Mouse (Mus musculus): ENCODE measurements around the gene Pebp1. TPM values are rescaled to one million over a fixed set of nuclear protein-coding genes. Genes with fewer than 3 reads are reported as not detected.

The Pebp1 gene
- total and polyA plus RNA-seq, 3 experiments: 412 to 552 (median 465) TPM

- no peak for DNase-seq
- Histone ChIP-seq H3K36me3 (ENCODE audit: control insufficient read depth, insufficient read depth, low read length) (no peaks in the 10 kb centered on the region), H3K79me2 (replicated peaks; ENCODE audit: control insufficient read depth, insufficient read depth, low read length) (no peaks in the 10 kb centered on the region), H3K9ac (ENCODE audit: low read depth, low read length) (no peak overlapping the region), H3K27me3 (ENCODE audit: control insufficient read depth, insufficient read depth, low read length) (no peaks in the 10 kb centered on the region), H3K4me3 (no peak overlapping the region), H3K4me1 (ENCODE audit: control insufficient read depth, insufficient read depth, low read length) (peaks cover 4% of the 10 kb centered on the region; the same call in 1 of the 2 replicates), H3K27ac (no peak overlapping the region)
- 69% methylated on average over 9 of the region's 9 CpGs for WGBS
- TF ChIP-seq POLR2A (IDR thresholded peaks at IDR 0.05; ENCODE audit: insufficient read depth, low read depth, low read length) (no peak), CTCF (IDR thresholded peaks at IDR 0.05) (no peak), EP300 (IDR thresholded peaks at IDR 0.05; ENCODE audit: insufficient read depth, low read depth, low read length) (no peak)
- intact Hi-C loops (cut with DNase I): no loop called here
Observed at GRCm38 (mm10) chr5:117284029-117284428, 3.4 kb downstream of the Pebp1 start.

DNA sequence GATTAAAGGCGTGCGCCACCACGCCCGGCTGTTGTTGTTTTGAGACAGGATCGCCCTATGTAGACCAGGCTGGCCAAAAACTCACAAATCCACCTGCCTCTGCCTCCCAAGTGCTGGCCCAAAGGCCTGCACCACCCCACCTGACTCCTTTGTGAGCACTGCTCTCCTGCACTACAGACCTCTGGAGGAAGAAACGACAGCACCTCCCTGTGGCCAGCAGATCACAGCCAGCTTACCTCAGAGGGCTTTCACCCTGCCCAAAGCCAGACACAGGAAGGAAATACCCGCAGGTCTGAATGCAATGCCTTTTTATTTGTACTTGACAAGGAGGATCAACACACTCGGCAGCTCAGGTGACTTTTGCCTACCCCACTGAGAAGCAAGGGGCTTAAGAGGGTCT, 5.1 kb downstream of the Pebp1 start:
- Histone ChIP-seq H3K27me3 (ENCODE audit: control insufficient read depth, insufficient read depth, low read length) (no peaks in the 10 kb centered on the region), H3K79me2 (replicated peaks; ENCODE audit: control insufficient read depth, insufficient read depth, low read length) (no peaks in the 10 kb centered on the region), H3K9ac (ENCODE audit: low read depth, low read length) (no peak overlapping the region), H3K4me1 (ENCODE audit: control insufficient read depth, insufficient read depth, low read length) (0 out of 2 replicates have a peak, but pooled peaks cover 2% of the 10 kb centered on the region), H3K4me3 (no peak overlapping the region), H3K36me3 (ENCODE audit: control insufficient read depth, insufficient read depth, low read length) (no peaks in the 10 kb centered on the region), H3K27ac (no peak overlapping the region)
- no peak for DNase-seq
- TF ChIP-seq EP300 (IDR thresholded peaks at IDR 0.05; ENCODE audit: insufficient read depth, low read depth, low read length): no peak
- no peak for TF ChIP-seq POLR2A (IDR thresholded peaks at IDR 0.05; ENCODE audit: insufficient read depth, low read depth, low read length)
- TF ChIP-seq CTCF (IDR thresholded peaks at IDR 0.05): no peak
- 83% methylated on average over 8 of the region's 8 CpGs for WGBS
- intact Hi-C loops (cut with DNase I): no loop called here

- WGBS: 84% methylated on average over 10 of the region's 10 CpGs
- Histone ChIP-seq H3K27ac (no peak overlapping the region), H3K79me2 (replicated peaks; ENCODE audit: control insufficient read depth, insufficient read depth, low read length) (no peaks in the 10 kb centered on the region), H3K4me3 (no peak overlapping the region), H3K9ac (ENCODE audit: low read depth, low read length) (no peak overlapping the region), H3K27me3 (ENCODE audit: control insufficient read depth, insufficient read depth, low read length) (no peaks in the 10 kb centered on the region), H3K4me1 (ENCODE audit: control insufficient read depth, insufficient read depth, low read length) (0 out of 2 replicates have a peak, but pooled peaks cover under 1% of the 10 kb centered on the region), H3K36me3 (ENCODE audit: control insufficient read depth, insufficient read depth, low read length) (no peaks in the 10 kb centered on the region)
- peak; percentile 35 for TF ChIP-seq CTCF (IDR thresholded peaks at IDR 0.05)
- no peak for TF ChIP-seq EP300 (IDR thresholded peaks at IDR 0.05; ENCODE audit: insufficient read depth, low read depth, low read length)
- TF ChIP-seq POLR2A (IDR thresholded peaks at IDR 0.05; ENCODE audit: insufficient read depth, low read depth, low read length): no peak
- DNase-seq: no peak
- intact Hi-C loops (cut with DNase I): no loop called here
Observed at GRCm38 (mm10) chr5:117281536-117281935, 5.9 kb downstream of the Pebp1 start.

DNA sequence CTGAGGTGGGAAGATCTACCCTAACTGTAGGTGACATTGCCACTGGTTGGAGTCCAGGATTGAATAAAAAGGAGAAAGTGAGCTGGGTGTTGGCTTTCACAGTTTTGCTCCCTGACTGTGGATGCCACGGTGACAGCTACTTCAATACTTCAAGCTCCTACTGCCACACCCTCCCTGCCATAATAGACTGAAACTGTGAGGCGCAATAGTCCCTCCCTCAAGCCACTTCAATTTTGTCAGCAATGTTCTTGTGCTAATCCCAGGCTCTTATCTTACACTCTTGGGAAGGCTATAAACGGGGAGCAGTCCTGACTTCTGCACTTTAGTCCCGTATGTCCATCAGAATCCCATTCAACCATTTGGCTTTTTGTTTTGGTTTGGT, 7.8 kb downstream of the Pebp1 start:
- Histone ChIP-seq H3K27ac (no peak overlapping the region), H3K4me1 (ENCODE audit: control insufficient read depth, insufficient read depth, low read length) (no peaks in the 10 kb centered on the region), H3K79me2 (replicated peaks; ENCODE audit: control insufficient read depth, insufficient read depth, low read length) (no peaks in the 10 kb centered on the region), H3K4me3 (no peak overlapping the region), H3K9ac (ENCODE audit: low read depth, low read length) (no peak overlapping the region), H3K27me3 (ENCODE audit: control insufficient read depth, insufficient read depth, low read length) (no peaks in the 10 kb centered on the region), H3K36me3 (ENCODE audit: control insufficient read depth, insufficient read depth, low read length) (no peaks in the 10 kb centered on the region)
- intact Hi-C loops (cut with DNase I): no loop called here
- WGBS: 51% methylated on average over 4 of the region's 4 CpGs
- no peak for DNase-seq
- TF ChIP-seq POLR2A (IDR thresholded peaks at IDR 0.05; ENCODE audit: insufficient read depth, low read depth, low read length) (no peak), EP300 (IDR thresholded peaks at IDR 0.05; ENCODE audit: insufficient read depth, low read depth, low read length) (no peak), CTCF (IDR thresholded peaks at IDR 0.05) (no peak)

GRCm38 (mm10) chr5:117278809-117279668, 8.4 kb downstream of the Pebp1 start:
- TF ChIP-seq CTCF (IDR thresholded peaks at IDR 0.05) (no peak), EP300 (IDR thresholded peaks at IDR 0.05; ENCODE audit: insufficient read depth, low read depth, low read length) (no peak), POLR2A (IDR thresholded peaks at IDR 0.05; ENCODE audit: insufficient read depth, low read depth, low read length) (no peak)
- Histone ChIP-seq H3K4me3 (no peak overlapping the region), H3K4me1 (ENCODE audit: control insufficient read depth, insufficient read depth, low read length) (no peaks in the 10 kb centered on the region), H3K9ac (ENCODE audit: low read depth, low read length) (no peak overlapping the region), H3K79me2 (replicated peaks; ENCODE audit: control insufficient read depth, insufficient read depth, low read length) (no peaks in the 10 kb centered on the region), H3K27me3 (ENCODE audit: control insufficient read depth, insufficient read depth, low read length) (no peaks in the 10 kb centered on the region), H3K27ac (no peak overlapping the region), H3K36me3 (ENCODE audit: control insufficient read depth, insufficient read depth, low read length) (no peaks in the 10 kb centered on the region)
- WGBS: 76% methylated on average over 15 of the region's 15 CpGs
- DNase-seq: peak in 1 of 2 experiments; percentile 36
- intact Hi-C loops (cut with DNase I): no loop called here

DNA sequence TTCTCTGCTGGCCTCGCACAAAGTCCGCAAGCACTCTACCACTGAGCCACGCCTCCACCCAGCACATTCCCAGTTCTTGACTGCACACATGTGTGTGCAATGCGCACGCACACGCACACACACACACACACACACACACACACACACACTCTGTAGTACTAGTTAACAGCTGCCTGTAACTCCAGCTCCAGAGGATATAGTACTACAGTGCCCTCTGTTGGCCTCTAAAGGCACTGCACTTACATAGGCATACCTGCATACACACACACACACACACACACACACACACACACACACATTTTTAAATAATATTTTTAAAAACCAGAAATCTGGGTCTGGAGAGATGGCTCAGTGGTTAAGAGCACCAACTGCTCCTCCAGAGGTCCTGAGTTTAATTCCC, 9.6 kb downstream of the Pebp1 start:
- intact Hi-C loops (cut with DNase I): no loop called here
- TF ChIP-seq CTCF (IDR thresholded peaks at IDR 0.05) (0 out of 2 replicates have a peak, but pooled peaks have one; percentile 4), POLR2A (IDR thresholded peaks at IDR 0.05; ENCODE audit: insufficient read depth, low read depth, low read length) (no peak), EP300 (IDR thresholded peaks at IDR 0.05; ENCODE audit: insufficient read depth, low read depth, low read length) (no peak)
- no peaks in the 10 kb centered on the region for H3K27me3 ChIP-seq (ENCODE audit: control insufficient read depth, insufficient read depth, low read length)
- 96% methylated on average over 6 of the region's 6 CpGs for WGBS
- H3K79me2 ChIP-seq (replicated peaks; ENCODE audit: control insufficient read depth, insufficient read depth, low read length): no peaks in the 10 kb centered on the region
- no peak overlapping the region for H3K27ac ChIP-seq
- H3K4me3 ChIP-seq: no peak overlapping the region
- DNase-seq: no peak
- no peaks in the 10 kb centered on the region for H3K4me1 ChIP-seq (ENCODE audit: control insufficient read depth, insufficient read depth, low read length)
- no peak overlapping the region for H3K9ac ChIP-seq (ENCODE audit: low read depth, low read length)
- no peaks in the 10 kb centered on the region for H3K36me3 ChIP-seq (ENCODE audit: control insufficient read depth, insufficient read depth, low read length)

Measured in heart, adult 2 months (tissue).